Mouse (Mus musculus) C2C12 (cell line): ENCODE data around the gene Med17. TPM values are rescaled to one million over a fixed set of nuclear protein-coding genes. Genes with fewer than 3 reads are reported as not detected.
A peak's percentile ranks its signal among the peaks of the same experiment; 100 is the strongest.
"Not testable (repeated sequence)": the region's sequence is repeated elsewhere in the genome, so short reads cannot be mapped to it uniquely, and the experiment has no call there.

ENCODE experiments used
- H3K27me3 ChIP-seq: one replicate; pipeline ENCODE4 v1.6.1; 2011; ENCODE audit not compliant: control insufficient read depth, insufficient read depth, insufficient read length
- H3K36me3 ChIP-seq: one replicate; pipeline ENCODE4 v1.6.1; 2011; ENCODE audit not compliant: control insufficient read depth, insufficient read depth
- H3K4me3 ChIP-seq: one replicate; pipeline ENCODE4 v1.5.1; 2011; ENCODE audit warnings: mild to moderate bottlenecking, control low read depth; ENCODE audit not compliant: poor library complexity, insufficient read depth, severe bottlenecking
- H3K79me2 ChIP-seq: one replicate; pipeline ENCODE4 v1.6.1; 2011; ENCODE audit not compliant: control insufficient read depth, insufficient read depth
- H3K79me3 ChIP-seq: one replicate; pipeline ENCODE4 v1.6.1; 2011; ENCODE audit warnings: low read depth, control low read depth
- H3ac ChIP-seq: one replicate; pipeline ENCODE3; 2011; ENCODE audit warnings: low read depth; ENCODE audit not compliant: control insufficient read depth, insufficient read length
- CEBPB ChIP-seq: IDR thresholded peaks from one replicate; pipeline ENCODE4 v1.6.1; 2011; ENCODE audit warnings: low read depth, mild to moderate bottlenecking, control low read depth, moderate library complexity
- CTCF ChIP-seq: IDR thresholded peaks from one replicate; pipeline ENCODE4 v1.5.1; 2011; ENCODE audit not compliant: control insufficient read depth, insufficient read depth, insufficient read length
- FOSL1 ChIP-seq: IDR thresholded peaks from one replicate; pipeline ENCODE4 v1.8.0; 2011; ENCODE audit warnings: mild to moderate bottlenecking, low read length; ENCODE audit not compliant: poor library complexity, insufficient read depth, severe bottlenecking
- MAX ChIP-seq: IDR thresholded peaks from one replicate; pipeline ENCODE4 v1.6.1; 2011; ENCODE audit warnings: mild to moderate bottlenecking, control low read depth
- MYOD1 ChIP-seq: IDR thresholded peaks from one replicate; pipeline ENCODE4 v1.6.1; 2011; ENCODE audit warnings: low read depth; ENCODE audit not compliant: control insufficient read depth, insufficient read length
- MYOG ChIP-seq: IDR thresholded peaks from one replicate; pipeline ENCODE4 v1.6.1; 2011; ENCODE audit not compliant: control insufficient read depth, insufficient read length; ENCODE audit errors: extremely low read depth
- USF1 ChIP-seq: IDR thresholded peaks from one replicate; pipeline ENCODE4 v1.6.1; 2011; ENCODE audit warnings: low read depth, mild to moderate bottlenecking, control low read depth, moderate library complexity
- polyA plus RNA-seq: library from polyadenylated mRNA; unstranded; fragments of >200 nt; fragmentation: generic; extraction: Trizol; gene quantifications from one replicate; pipeline ENCODE4 v1.2.1, GENCODE M21; 2012; ENCODE audit warnings: missing spikeins

Med17 gene
- polyA plus RNA-seq, 1 experiment, result 34.2 TPM

- H3ac ChIP-seq, result peak within 1 kb of the TSS; percentile 80
- TF ChIP-seq CEBPB, result no peak
- no peak for TF ChIP-seq FOSL1
- no peak for TF ChIP-seq MYOD1
- no peak for TF ChIP-seq CTCF
- TF ChIP-seq MAX, result peak; percentile 75
- TF ChIP-seq USF1, result peak; percentile 32
- no peak for TF ChIP-seq MYOG
- H3K36me3 ChIP-seq, result peaks cover 50% of the 10 kb centered on the region
- H3K4me3 ChIP-seq, result peak within 1 kb of the TSS; percentile 84
- H3K79me2 ChIP-seq, result peaks cover 62% of the 10 kb centered on the region
- peaks cover 50% of the 10 kb centered on the region for H3K79me3 ChIP-seq
- no peaks in the 10 kb centered on the region for H3K27me3 ChIP-seq
Measured at GRCm38 (mm10) chr9:15306398-15307119, 26.8 kb upstream of the Med17 start, which contains the start of gene 4931406C07Rik. TSS of gene 4931406C07Rik (minus strand) at chr9:15306448.

- no peak for TF ChIP-seq USF1
- no peak for TF ChIP-seq CTCF
- no peak for TF ChIP-seq MYOG
- Histone ChIP-seq H3K4me3 (peak within 1 kb of the TSS; percentile 84), H3K27me3 (no peaks in the 10 kb centered on the region), H3K79me2 (peaks cover 54% of the 10 kb centered on the region), H3K79me3 (peaks cover 46% of the 10 kb centered on the region), H3ac (peak within 1 kb of the TSS; percentile 80), H3K36me3 (peaks cover 43% of the 10 kb centered on the region)
Measured at GRCm38 (mm10) chr9:15305503-15306397, 26.0 kb upstream of the Med17 start, which contains the start of gene Taf1d. TSS of gene Taf1d (plus strand) at chr9:15306214.

- H3K27me3 ChIP-seq, result no peaks in the 10 kb centered on the region
- peaks cover 14% of the 10 kb centered on the region for H3K36me3 ChIP-seq
- peaks cover 25% of the 10 kb centered on the region for H3K79me2 ChIP-seq
- H3K4me3 ChIP-seq, result no peak overlapping the region
- peaks cover 18% of the 10 kb centered on the region for H3K79me3 ChIP-seq
- no peak overlapping the region for H3ac ChIP-seq
- TF ChIP-seq CEBPB, result no peak
- no peak for TF ChIP-seq CTCF
- no peak for TF ChIP-seq MAX
- no peak for TF ChIP-seq USF1
- TF ChIP-seq MYOD1, result no peak
- no peak for TF ChIP-seq FOSL1
- no peak for TF ChIP-seq MYOG
Measured at GRCm38 (mm10) chr9:15302881-15303280, 23.1 kb upstream of the Med17 start.

GRCm38 (mm10) chr9:15302006-15302405 is 22.3 kb upstream of the Med17 start:
- not testable (repeated sequence) for H3K27me3 ChIP-seq, H3ac ChIP-seq, H3K36me3 ChIP-seq, H3K4me3 ChIP-seq, H3K79me3 ChIP-seq
- H3K79me2 ChIP-seq, result peaks cover 16% of the 10 kb centered on the region

GRCm38 (mm10) chr9:15301399-15301798 is 21.7 kb upstream of the Med17 start:
- Histone ChIP-seq H3K36me3 (no peaks in the 10 kb centered on the region), H3K27me3 (no peaks in the 10 kb centered on the region)

GRCm38 (mm10) chr9:15300056-15300455 is 20.3 kb upstream of the Med17 start:
- TF ChIP-seq CEBPB, result peak; percentile 1
- no peak for TF ChIP-seq MYOG
- TF ChIP-seq FOSL1, result no peak
- TF ChIP-seq CTCF, result no peak
- TF ChIP-seq USF1, result no peak
- Histone ChIP-seq H3K79me3 (no peaks in the 10 kb centered on the region), H3K79me2 (no peaks in the 10 kb centered on the region), H3K4me3 (no peak overlapping the region), H3K36me3 (no peaks in the 10 kb centered on the region), H3ac (no peak overlapping the region), H3K27me3 (no peaks in the 10 kb centered on the region)

More at GRCm38 (mm10) chr9:15301399-15301798, 21.7 kb upstream of the Med17 start:
- Histone ChIP-seq H3K79me3 (peaks cover 3% of the 10 kb centered on the region), H3ac (no peak overlapping the region), H3K4me3 (no peak overlapping the region), H3K79me2 (peaks cover 10% of the 10 kb centered on the region)
- TF ChIP-seq MYOG (no peak), USF1 (no peak), FOSL1 (no peak), CEBPB (no peak), MAX (no peak), MYOD1 (no peak), CTCF (no peak)
